Mouse (Mus musculus) hindbrain, embryonic 15.5 days (tissue): ENCODE measurements around the gene Il17ra. TPM values are rescaled to one million over a fixed set of nuclear protein-coding genes. Genes with fewer than 3 reads are reported as not detected.
A peak's percentile ranks its signal among the peaks of the same experiment; 100 is the strongest.

Experiments used
- ATAC-seq: fragments of 200-750 bp; cut with Nextera tagmentation; 2 replicates; pipeline ENCODE4 v1.8.0; 2017; ENCODE audit warnings: low read depth, moderate number of reproducible peaks, moderate TSS enrichment; ENCODE audit not compliant: low FRiP score
- H3K27ac ChIP-seq: fragments of 300-500 bp; sonication (generic); replicated peaks from 2 replicates; pipeline ENCODE4 v1.5.1; 2015; ENCODE audit warnings: mild to moderate bottlenecking, inconsistent platforms
- H3K27me3 ChIP-seq: fragments of 300-500 bp; sonication (generic); 2 replicates; pipeline ENCODE4 v1.6.1; 2015; ENCODE audit warnings: control low read depth, inconsistent platforms
- H3K36me3 ChIP-seq: fragments of 300-500 bp; sonication (generic); 2 replicates; pipeline ENCODE4 v1.6.1; 2015; ENCODE audit warnings: control low read depth, inconsistent platforms
- H3K4me1 ChIP-seq: fragments of 300-500 bp; sonication (generic); replicated peaks from 2 replicates; pipeline ENCODE4 v1.6.1; 2015; ENCODE audit warnings: control low read depth, inconsistent platforms
- H3K4me2 ChIP-seq: fragments of 300-500 bp; sonication (generic); 2 replicates; pipeline ENCODE4 v1.6.1; 2015; ENCODE audit warnings: moderate library complexity, mild to moderate bottlenecking, inconsistent platforms
- H3K4me3 ChIP-seq: fragments of 300-500 bp; sonication (generic); 2 replicates; pipeline ENCODE4 v1.5.1; 2015; ENCODE audit warnings: mild to moderate bottlenecking, inconsistent platforms
- H3K9ac ChIP-seq: fragments of 300-500 bp; sonication (generic); 2 replicates; pipeline ENCODE4 v1.6.1; 2015; ENCODE audit warnings: inconsistent platforms
- H3K9me3 ChIP-seq: fragments of 300-500 bp; sonication (generic); 2 replicates; pipeline ENCODE4 v1.6.1; 2016; ENCODE audit warnings: control low read depth, inconsistent platforms
- WGBS: fragments of 180-500 bp; shearing (Covaris S2); methylation state at CpG from one replicate; pipeline ENCODE4 v1.1.7; 2015; 5-methylcytosine and 5-hydroxymethylcytosine counted together
- polyA plus RNA-seq: library from polyadenylated mRNA; unstranded; fragments of >200 nt; fragmentation: Nextera tagmentation; extraction: Ambion mirVana; gene quantifications from 2 replicates; pipeline ENCODE4 v1.2.1, GENCODE M21; 2015

Gene Il17ra
- polyA plus RNA-seq, 1 experiment from 2014 or later: 5.7 TPM

- Histone ChIP-seq H3K36me3 (no peaks in the 10 kb centered on the region), H3K4me2 (no peak overlapping the region), H3K4me3 (no peak overlapping the region), H3K9me3 (no peaks in the 10 kb centered on the region), H3K9ac (no peak overlapping the region), H3K4me1 (peaks cover 23% of the 10 kb centered on the region), H3K27me3 (no peaks in the 10 kb centered on the region), H3K27ac (peak overlapping the region; percentile 69; the same call in 1 of the 2 replicates)
- 13% methylated on average over 5 of the region's 5 CpGs for WGBS
- ATAC-seq: 0 out of 2 replicates have a peak, but pooled peaks have one; percentile 31
Measured at GRCm38 (mm10) chr6:120473427-120473826, 10.4 kb downstream of the Il17ra start.

- Histone ChIP-seq H3K4me1 (peaks cover 23% of the 10 kb centered on the region), H3K4me3 (no peak overlapping the region), H3K4me2 (no peak overlapping the region), H3K9ac (no peak overlapping the region), H3K27me3 (no peaks in the 10 kb centered on the region), H3K36me3 (no peaks in the 10 kb centered on the region; the same call in 1 of the 2 replicates), H3K27ac (no peak overlapping the region), H3K9me3 (no peaks in the 10 kb centered on the region)
- WGBS: 82% methylated on average over 8 of the region's 8 CpGs
- ATAC-seq: no peak
Measured at GRCm38 (mm10) chr6:120475288-120475687, 12.2 kb downstream of the Il17ra start.

GRCm38 (mm10) chr6:120479302-120479701 is 16.3 kb downstream of the Il17ra start:
- Histone ChIP-seq H3K27ac (no peak overlapping the region), H3K4me1 (no peaks in the 10 kb centered on the region), H3K4me3 (no peak overlapping the region), H3K36me3 (no peaks in the 10 kb centered on the region; the same call in 1 of the 2 replicates), H3K27me3 (no peaks in the 10 kb centered on the region), H3K4me2 (no peak overlapping the region), H3K9me3 (no peaks in the 10 kb centered on the region), H3K9ac (no peak overlapping the region)
- ATAC-seq: no peak
- WGBS: 85% methylated on average over 2 of the region's 2 CpGs

- no peak for ATAC-seq
- Histone ChIP-seq H3K4me2 (no peak overlapping the region), H3K27ac (no peak overlapping the region), H3K36me3 (no peaks in the 10 kb centered on the region; the same call in 1 of the 2 replicates), H3K4me1 (no peaks in the 10 kb centered on the region), H3K4me3 (no peak overlapping the region), H3K27me3 (no peaks in the 10 kb centered on the region), H3K9me3 (no peaks in the 10 kb centered on the region), H3K9ac (no peak overlapping the region)
- WGBS: 96% methylated on average over 5 of the region's 5 CpGs
Measured at GRCm38 (mm10) chr6:120480361-120480760, 17.3 kb downstream of the Il17ra start.

GRCm38 (mm10) chr6:120481538-120481937 is 18.5 kb downstream of the Il17ra start:
- no peak overlapping the region for H3K4me2 ChIP-seq
- no peak overlapping the region for H3K4me3 ChIP-seq
- H3K9ac ChIP-seq: no peak overlapping the region
- ATAC-seq: no peak
- H3K27me3 ChIP-seq: no peaks in the 10 kb centered on the region
- no peaks in the 10 kb centered on the region for H3K4me1 ChIP-seq
- H3K9me3 ChIP-seq: no peaks in the 10 kb centered on the region
- 94% methylated on average over 6 of the region's 6 CpGs for WGBS
- H3K27ac ChIP-seq: no peak overlapping the region
- H3K36me3 ChIP-seq: no peaks in the 10 kb centered on the region; the same call in 1 of the 2 replicates

GRCm38 (mm10) chr6:120482021-120482420 is 19.0 kb downstream of the Il17ra start:
- H3K9ac ChIP-seq: no peak overlapping the region
- H3K27ac ChIP-seq: no peak overlapping the region
- no peaks in the 10 kb centered on the region for H3K9me3 ChIP-seq
- no peak overlapping the region for H3K4me3 ChIP-seq
- no peaks in the 10 kb centered on the region; the same call in 1 of the 2 replicates for H3K36me3 ChIP-seq
- H3K27me3 ChIP-seq: no peaks in the 10 kb centered on the region
- no peaks in the 10 kb centered on the region for H3K4me1 ChIP-seq
- 93% methylated on average over 14 of the region's 14 CpGs for WGBS
- H3K4me2 ChIP-seq: no peak overlapping the region
- no peak for ATAC-seq

- no peak overlapping the region for H3K4me2 ChIP-seq
- 43% methylated on average over 6 of the region's 6 CpGs for WGBS
- H3K4me3 ChIP-seq: no peak overlapping the region
- H3K4me1 ChIP-seq: no peaks in the 10 kb centered on the region
- no peak overlapping the region for H3K9ac ChIP-seq
- no peaks in the 10 kb centered on the region for H3K27me3 ChIP-seq
- H3K27ac ChIP-seq: no peak overlapping the region
- no peaks in the 10 kb centered on the region for H3K9me3 ChIP-seq
- ATAC-seq: no peak
- no peaks in the 10 kb centered on the region; the same call in 1 of the 2 replicates for H3K36me3 ChIP-seq
Measured at GRCm38 (mm10) chr6:120482756-120483155, 19.7 kb downstream of the Il17ra start.

- no peak overlapping the region for H3K27ac ChIP-seq
- no peaks in the 10 kb centered on the region; the same call in 1 of the 2 replicates for H3K36me3 ChIP-seq
- ATAC-seq: no peak
- 36% methylated on average over 8 of the region's 8 CpGs for WGBS
- no peaks in the 10 kb centered on the region for H3K27me3 ChIP-seq
- no peaks in the 10 kb centered on the region for H3K4me1 ChIP-seq
- H3K9ac ChIP-seq: no peak overlapping the region
- H3K4me3 ChIP-seq: no peak overlapping the region
- H3K4me2 ChIP-seq: no peak overlapping the region
- H3K9me3 ChIP-seq: no peaks in the 10 kb centered on the region
Measured at GRCm38 (mm10) chr6:120483211-120483626, 20.2 kb downstream of the Il17ra start.

- 77% methylated on average over 3 of the region's 3 CpGs for WGBS
- Histone ChIP-seq H3K4me2 (no peak overlapping the region), H3K9me3 (no peaks in the 10 kb centered on the region), H3K27me3 (no peaks in the 10 kb centered on the region), H3K9ac (no peak overlapping the region), H3K27ac (no peak overlapping the region), H3K4me3 (no peak overlapping the region), H3K36me3 (no peaks in the 10 kb centered on the region), H3K4me1 (peaks cover 9% of the 10 kb centered on the region)
- no peak for ATAC-seq
Measured at GRCm38 (mm10) chr6:120485038-120485437, 22.0 kb downstream of the Il17ra start.

GRCm38 (mm10) chr6:120486051-120486510 is 23.0 kb downstream of the Il17ra start:
- Histone ChIP-seq H3K4me3 (no peak overlapping the region), H3K9ac (no peak overlapping the region), H3K4me1 (peaks cover 18% of the 10 kb centered on the region), H3K27ac (no peak overlapping the region), H3K4me2 (no peak overlapping the region), H3K27me3 (no peaks in the 10 kb centered on the region), H3K36me3 (no peaks in the 10 kb centered on the region), H3K9me3 (no peaks in the 10 kb centered on the region)
- WGBS: 57% methylated on average over 8 of the region's 8 CpGs
- ATAC-seq: no peak

GRCm38 (mm10) chr6:120488647-120489046 is 25.6 kb downstream of the Il17ra start:
- Histone ChIP-seq H3K4me3 (no peak overlapping the region), H3K9ac (no peak overlapping the region), H3K4me2 (no peak overlapping the region), H3K27ac (no peak overlapping the region), H3K4me1 (peaks cover 38% of the 10 kb centered on the region), H3K36me3 (no peaks in the 10 kb centered on the region), H3K27me3 (no peaks in the 10 kb centered on the region), H3K9me3 (no peaks in the 10 kb centered on the region)
- 79% methylated on average over 3 of the region's 3 CpGs for WGBS
- ATAC-seq: no peak

- WGBS: 61% methylated on average over 2 of the region's 2 CpGs
- Histone ChIP-seq H3K36me3 (no peaks in the 10 kb centered on the region), H3K27ac (no peak overlapping the region), H3K4me2 (peak overlapping the region; percentile 80), H3K4me1 (peaks cover 46% of the 10 kb centered on the region), H3K4me3 (no peak overlapping the region), H3K9ac (no peak overlapping the region), H3K9me3 (no peaks in the 10 kb centered on the region), H3K27me3 (no peaks in the 10 kb centered on the region)
- no peak for ATAC-seq
Measured at GRCm38 (mm10) chr6:120489461-120489860, 26.4 kb downstream of the Il17ra start.

GRCm38 (mm10) chr6:120491064-120491463 is 28.0 kb downstream of the Il17ra start:
- Histone ChIP-seq H3K27me3 (no peaks in the 10 kb centered on the region), H3K4me2 (peak overlapping the region; percentile 80), H3K4me1 (peaks cover 54% of the 10 kb centered on the region), H3K9ac (no peak overlapping the region), H3K4me3 (peak overlapping the region; percentile 90), H3K36me3 (no peaks in the 10 kb centered on the region), H3K9me3 (no peaks in the 10 kb centered on the region), H3K27ac (no peak overlapping the region)
- WGBS: 31% methylated on average over 7 of the region's 7 CpGs
- ATAC-seq: no peak
